Mouse (Mus musculus) ovary, adult 2 months (tissue): ENCODE results near the gene Uckl1. TPM values are rescaled to one million over a fixed set of nuclear protein-coding genes. Genes with fewer than 3 reads are reported as not detected.

ENCODE experiments used
- polyA plus RNA-seq: library from polyadenylated mRNA; depleted of rRNA; stranded (reverse); fragments of >200 nt; gene quantifications from 2 replicates; pipeline ENCODE4 v1.2.3, GENCODE M21; 2012; rRNA removed

Gene Uckl1
- 146 and 181 TPM in 2 replicates for polyA plus RNA-seq

DNA sequence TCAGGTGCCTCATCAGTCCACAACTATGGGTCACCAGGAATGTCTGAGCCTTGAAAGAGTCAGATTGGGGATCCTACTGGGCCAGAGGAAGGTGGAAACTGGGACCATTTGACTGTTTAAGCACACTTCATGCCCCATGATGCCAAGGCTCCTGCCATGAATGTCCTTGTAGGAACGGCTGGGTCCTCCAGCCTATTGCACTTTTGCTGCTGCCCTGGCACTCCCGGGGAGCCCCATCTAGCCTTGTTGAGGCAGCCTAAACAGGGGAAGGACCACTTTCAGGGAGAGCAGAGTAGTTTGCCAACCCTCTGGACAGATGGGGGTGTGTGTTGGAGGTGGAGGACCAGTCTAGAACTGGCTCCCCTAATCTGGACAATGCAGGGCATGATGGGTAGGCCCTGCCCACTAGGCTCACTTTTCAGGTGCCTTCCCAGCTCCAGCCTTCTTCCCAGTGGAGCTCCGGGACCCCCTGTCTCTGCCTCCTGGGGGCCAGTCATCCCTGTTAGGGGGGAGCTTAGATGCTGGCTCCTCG lies at the start of gene Uckl1:
Uckl1 (minus strand) TSS at position 482 of the 532 bp plus-strand sequence.

DNA sequence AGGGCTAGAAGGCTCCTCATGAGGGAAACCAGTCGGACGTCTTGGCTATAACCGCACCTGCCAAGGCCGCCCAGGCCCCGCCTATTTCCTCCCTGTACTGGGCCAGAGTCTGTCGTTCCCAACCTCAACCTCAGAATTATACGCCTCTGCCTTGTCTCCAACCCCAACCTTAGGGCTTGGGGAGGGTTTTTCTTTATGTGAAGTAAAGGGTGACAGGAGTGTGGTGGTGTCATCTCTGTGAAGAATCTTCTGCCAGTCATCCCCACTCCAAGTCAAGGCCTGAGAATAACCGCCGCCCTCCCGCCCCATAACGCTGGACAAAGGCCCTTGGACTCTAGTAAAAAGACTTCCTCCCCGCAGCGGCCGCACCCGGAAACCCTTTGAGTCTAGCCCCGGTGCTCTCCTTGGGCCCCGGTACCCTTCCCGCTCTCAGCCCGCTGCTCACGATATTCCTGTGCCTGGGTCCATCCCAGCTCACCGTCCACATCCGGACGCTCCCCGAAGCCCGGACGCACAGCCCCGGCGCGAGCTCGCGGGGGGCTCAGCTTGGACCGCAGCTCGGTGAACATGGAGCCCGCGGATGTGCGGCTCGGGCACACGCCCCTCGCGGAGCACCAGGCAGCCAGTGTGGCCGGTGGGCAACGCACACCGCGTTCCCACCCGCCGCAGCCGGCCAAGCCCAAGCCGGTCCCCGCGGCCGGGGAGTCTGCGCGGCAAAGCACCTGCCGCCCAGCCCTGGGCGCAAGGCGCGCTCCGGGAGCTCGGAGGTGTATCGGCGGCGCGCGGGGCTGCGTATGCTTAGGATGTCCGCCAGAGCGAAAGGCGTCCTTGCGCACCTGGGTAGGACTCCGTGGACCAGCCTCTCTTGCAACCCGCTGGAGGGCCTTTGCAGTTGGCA lies 14.0 kb upstream of the Uckl1 start, which contains the start of gene Samd10:
Samd10 (minus strand) TSS at position 759 of the 898 bp plus-strand sequence.

DNA sequence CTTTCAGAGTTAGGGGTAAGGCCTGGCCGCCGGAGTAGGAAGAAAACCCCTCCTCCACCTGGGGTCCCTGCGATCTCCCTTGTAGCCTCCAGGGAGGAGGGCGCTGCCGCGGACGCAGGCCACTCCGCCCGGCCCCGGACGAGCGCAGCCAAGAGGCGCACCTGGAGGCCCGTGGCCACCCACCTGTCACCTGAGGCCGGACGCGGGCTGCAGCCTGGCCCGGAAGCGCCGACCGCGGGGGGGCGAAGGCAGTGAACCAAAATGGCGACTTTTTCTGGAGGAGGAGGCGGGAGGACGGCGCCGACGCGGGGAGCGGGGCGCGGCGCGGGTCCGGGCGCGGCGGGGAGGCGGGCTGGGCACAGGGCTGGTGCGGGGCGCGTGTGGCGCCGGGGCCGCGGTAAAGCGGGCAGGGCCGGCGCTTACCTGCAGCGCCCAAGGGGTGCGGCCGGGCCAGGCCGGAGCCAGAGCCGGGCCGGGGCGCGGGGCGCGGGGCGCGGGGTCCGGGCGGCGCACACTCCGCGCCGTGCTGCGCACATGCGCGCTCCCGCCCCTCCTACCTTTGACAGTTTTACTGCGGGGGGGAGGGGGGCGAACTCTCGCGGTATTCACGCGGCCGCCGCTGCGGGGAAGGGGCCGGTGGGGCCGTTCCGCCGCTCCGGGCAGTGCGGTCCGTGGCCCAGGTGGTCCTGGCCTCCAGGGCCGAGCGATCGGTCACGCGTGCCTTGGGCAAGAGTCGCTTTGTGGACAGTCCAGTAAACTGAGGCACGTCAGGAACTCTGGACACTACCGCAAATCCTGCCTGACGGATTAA lies 7.7 kb upstream of the Uckl1 start, which contains the start of gene Zfp512b:
Zfp512b (minus strand) TSS at position 573 of the 811 bp plus-strand sequence.

DNA sequence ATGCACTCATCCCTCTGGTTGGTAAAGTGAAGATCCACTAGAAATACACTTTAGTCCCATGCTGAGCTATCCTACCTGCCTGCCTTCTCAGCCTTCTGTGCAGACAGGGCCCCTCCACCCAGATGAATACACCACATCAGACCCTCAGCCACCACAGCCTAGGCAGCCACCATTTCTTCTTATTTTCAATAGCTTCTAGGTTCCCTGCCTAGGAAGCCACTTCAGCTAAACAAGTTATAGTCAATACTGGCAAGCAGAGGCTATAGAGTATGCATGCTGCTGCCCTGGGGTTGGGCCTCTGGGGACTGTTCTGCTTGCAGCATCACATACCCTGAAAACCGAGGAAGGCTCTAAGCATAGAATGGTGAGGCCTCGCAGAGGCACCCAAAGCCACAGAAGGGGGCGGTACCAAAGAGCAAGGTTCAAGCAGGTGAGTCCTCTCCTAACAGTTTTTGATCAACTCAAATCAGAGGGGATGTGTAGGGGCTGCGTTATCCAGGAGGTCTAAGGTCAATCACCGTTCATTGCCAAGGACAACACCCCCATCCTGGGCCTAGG lies 6.9 kb upstream of the Uckl1 start, which contains the start of gene Prpf6:
Prpf6 (plus strand) TSS at position 341 of the 558 bp plus-strand sequence.

DNA sequence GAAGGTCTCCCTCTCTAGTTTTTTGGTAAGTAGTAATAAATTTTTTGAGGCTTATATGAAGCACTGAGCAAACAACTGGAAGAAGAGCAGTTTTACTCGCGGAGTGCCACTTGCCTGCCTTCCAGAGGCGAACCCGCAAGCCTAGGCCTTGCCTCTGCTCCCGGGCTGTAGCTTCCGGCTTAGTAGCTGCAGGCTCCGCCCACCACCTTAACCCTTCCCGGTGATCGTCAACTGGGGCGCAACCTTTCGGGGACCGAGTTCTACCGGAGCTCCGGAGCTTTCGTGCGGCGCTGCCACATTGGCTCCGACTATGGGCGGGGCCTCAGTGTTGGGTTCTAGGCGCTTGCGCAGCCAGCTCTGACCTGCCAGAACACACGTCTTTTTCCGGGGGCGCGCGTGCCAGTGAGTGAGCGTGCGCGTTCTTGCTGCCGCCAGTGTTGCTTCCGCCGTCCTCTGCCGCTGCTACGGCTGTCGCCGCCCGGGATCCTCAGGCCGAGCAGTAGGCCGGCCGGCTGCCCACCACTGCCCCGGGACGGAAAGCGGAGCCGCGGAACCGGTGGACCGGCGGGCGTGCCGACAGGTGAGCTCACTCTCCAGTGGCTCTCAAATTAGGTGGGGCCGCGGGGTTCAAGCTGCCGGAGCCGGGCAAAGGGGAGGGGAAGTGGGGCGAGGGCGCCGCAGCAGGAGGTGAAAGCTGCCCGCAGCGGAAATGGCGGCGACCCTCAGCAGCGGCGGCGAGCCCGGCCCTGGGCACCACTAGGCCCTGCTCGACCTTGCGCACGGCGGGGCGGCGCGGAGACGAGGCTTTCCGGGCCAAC lies 64.4 kb downstream of the Uckl1 start, which contains the start of gene Dnajc5:
Dnajc5 (plus strand) TSS at position 368 of the 818 bp plus-strand sequence.

Other genes with a start within 250 kb of the Uckl1 start
- 71.1 and 77.7 TPM in 2 replicates for gene Zgpat, start 220.0 kb downstream of the Uckl1 start, polyA plus RNA-seq
- gene Arfrp1, start 219.5 kb downstream of the Uckl1 start, polyA plus RNA-seq, result 36.7 and 46.0 TPM in 2 replicates
- 191 and 210 TPM in 2 replicates for gene Lime1, start 204.8 kb downstream of the Uckl1 start, polyA plus RNA-seq
- gene Zbtb46, start 125.5 kb downstream of the Uckl1 start, polyA plus RNA-seq, result 16.7 and 16.9 TPM in 2 replicates
- gene Abhd16b, start 91.7 kb downstream of the Uckl1 start, polyA plus RNA-seq, result 0.14 and 0.43 TPM in 2 replicates
- gene Tpd52l2, start 87.8 kb downstream of the Uckl1 start, polyA plus RNA-seq, result 62.8 and 108 TPM in 2 replicates
- 61.5 and 73.6 TPM in 2 replicates for gene Dnajc5, start 64.4 kb downstream of the Uckl1 start, polyA plus RNA-seq
- 21.1 and 26.7 TPM in 2 replicates for gene Prpf6, start 7.0 kb upstream of the Uckl1 start, polyA plus RNA-seq
- gene Zfp512b, start 7.9 kb upstream of the Uckl1 start, polyA plus RNA-seq, result 108 and 116 TPM in 2 replicates
- 41.9 and 44.3 TPM in 2 replicates for gene Samd10, start 14.3 kb upstream of the Uckl1 start, polyA plus RNA-seq
- gene Gm29797, start 72.1 kb upstream of the Uckl1 start, polyA plus RNA-seq, result 0.62 and 1.0 TPM in 2 replicates
- 209 and 217 TPM in 2 replicates for gene Sox18, start 86.7 kb upstream of the Uckl1 start, polyA plus RNA-seq
- 32.8 and 33.7 TPM in 2 replicates for gene Tcea2, start 95.4 kb upstream of the Uckl1 start, polyA plus RNA-seq
- 119 and 136 TPM in 2 replicates for gene Rgs19, start 109.1 kb upstream of the Uckl1 start, polyA plus RNA-seq
- not detected in 2 replicates for gene Lkaaear1, start 113.5 kb upstream of the Uckl1 start, polyA plus RNA-seq
- 0.93 and 1.5 TPM in 2 replicates for gene Oprl1, start 130.1 kb upstream of the Uckl1 start, polyA plus RNA-seq
- 0.07 and 0.08 TPM in 2 replicates for gene Myt1, start 178.4 kb upstream of the Uckl1 start, polyA plus RNA-seq